Mouse (Mus musculus): ENCODE data around the gene Rnf44.

DNA sequence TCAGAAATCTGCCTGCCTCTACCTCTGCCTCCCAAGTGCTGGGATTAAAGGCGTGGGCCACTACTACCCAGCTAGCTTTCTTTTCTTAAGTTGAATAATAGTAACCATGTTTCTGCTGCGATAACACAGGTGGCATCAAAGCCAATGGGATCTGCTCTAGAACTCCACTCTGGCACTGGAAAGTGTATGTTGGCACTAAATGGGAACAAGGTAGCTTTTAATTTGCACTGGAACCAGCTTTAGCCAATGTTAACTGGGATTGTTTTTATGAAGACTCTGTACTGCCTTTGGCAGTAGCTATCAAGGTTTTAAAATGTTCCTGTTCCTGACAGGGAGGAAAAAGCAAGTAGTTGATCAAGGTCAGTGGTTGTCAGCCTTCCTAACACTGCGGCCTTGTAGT lies 58.7 kb downstream of the Rnf44 start:
- TF ChIP-seq CTCF (conservative IDR thresholded peaks at IDR 0.05; ENCODE audit: low read length) (no peak), POU5F1 (IDR thresholded peaks at IDR 0.05; ENCODE audit: borderline replicate concordance, low read length) (no peak), NANOG (IDR thresholded peaks at IDR 0.05; ENCODE audit: borderline replicate concordance, low read length) (no peak)

Data from E14TG2a.4 (cell line).